Mouse (Mus musculus) neural tube, embryonic 12.5 days (tissue): ENCODE data around the gene Gstp1. TPM values are rescaled to one million over a fixed set of nuclear protein-coding genes. Genes with fewer than 3 reads are reported as not detected.
"Not testable (repeated sequence)": the region's sequence is repeated elsewhere in the genome, so short reads cannot be mapped to it uniquely, and the experiment has no call there.

Experiments
- ATAC-seq: fragments of 200-750 bp; cut with Nextera tagmentation; 2 replicates; pipeline ENCODE4 v1.8.0; 2017; ENCODE audit warnings: low read depth, mild to moderate bottlenecking, moderate TSS enrichment, moderate library complexity; ENCODE audit not compliant: low FRiP score
- H3K27ac ChIP-seq: fragments of 300-500 bp; sonication (generic); 2 replicates; pipeline ENCODE4 v1.5.1; 2016
- H3K27me3 ChIP-seq: fragments of 300-500 bp; sonication (generic); replicated peaks from 2 replicates; pipeline ENCODE4 v1.6.1; 2016; ENCODE audit warnings: mild to moderate bottlenecking
- H3K36me3 ChIP-seq: fragments of 300-500 bp; sonication (generic); 2 replicates; pipeline ENCODE4 v1.6.1; 2016; ENCODE audit warnings: mild to moderate bottlenecking
- H3K4me1 ChIP-seq: fragments of 300-500 bp; sonication (generic); 2 replicates; pipeline ENCODE4 v1.6.1; 2016
- H3K4me2 ChIP-seq: fragments of 300-500 bp; sonication (generic); replicated peaks from 2 replicates; pipeline ENCODE4 v1.6.1; 2016; ENCODE audit warnings: mild to moderate bottlenecking
- H3K4me3 ChIP-seq: fragments of 300-500 bp; sonication (generic); 2 replicates; pipeline ENCODE4 v1.5.1; 2016
- H3K9ac ChIP-seq: fragments of 300-500 bp; sonication (generic); 2 replicates; pipeline ENCODE4 v1.6.1; 2016; ENCODE audit warnings: mild to moderate bottlenecking
- H3K9me3 ChIP-seq: fragments of 300-500 bp; sonication (generic); 2 replicates; pipeline ENCODE4 v1.6.1; 2016; ENCODE audit warnings: mild to moderate bottlenecking
- WGBS: fragments of 180-500 bp; shearing (Covaris S2); methylation state at CpG from one replicate; pipeline ENCODE4 v1.1.7; 2016; 5-methylcytosine and 5-hydroxymethylcytosine counted together
- polyA plus RNA-seq: library from polyadenylated mRNA; unstranded; fragments of >200 nt; fragmentation: Nextera tagmentation; extraction: Ambion mirVana; gene quantifications from 2 replicates; pipeline ENCODE4 v1.2.1, GENCODE M21; 2016

The Gstp1 gene
- polyA plus RNA-seq, 1 experiment from 2014 or later, result 349 TPM

GRCm38 (mm10) chr19:4058581-4058980, 20.8 kb upstream of the Gstp1 start:
- H3K4me1 ChIP-seq, result no peaks in the 10 kb centered on the region

GRCm38 (mm10) chr19:4057962-4058361, 20.2 kb upstream of the Gstp1 start:
- no peak overlapping the region for H3K4me3 ChIP-seq
- H3K27ac ChIP-seq, result no peak overlapping the region
- WGBS, result 91% methylated on average over 7 of the region's 7 CpGs
- no peak for ATAC-seq
- H3K4me2 ChIP-seq, result no peak overlapping the region
- H3K9me3 ChIP-seq, result no peaks in the 10 kb centered on the region
- no peaks in the 10 kb centered on the region for H3K4me1 ChIP-seq
- H3K9ac ChIP-seq, result no peak overlapping the region
- H3K36me3 ChIP-seq, result no peaks in the 10 kb centered on the region
- no peaks in the 10 kb centered on the region for H3K27me3 ChIP-seq

More at GRCm38 (mm10) chr19:4058581-4058980, 20.8 kb upstream of the Gstp1 start:
- Histone ChIP-seq H3K36me3 (no peaks in the 10 kb centered on the region), H3K27ac (no peak overlapping the region), H3K27me3 (no peaks in the 10 kb centered on the region), H3K9ac (no peak overlapping the region), H3K4me3 (no peak overlapping the region), H3K9me3 (no peaks in the 10 kb centered on the region), H3K4me2 (no peak overlapping the region)
- no peak for ATAC-seq
- 95% methylated on average over 5 of the region's 5 CpGs for WGBS

- no peak overlapping the region for H3K4me3 ChIP-seq
- no peak overlapping the region for H3K9ac ChIP-seq
- H3K9me3 ChIP-seq, result no peaks in the 10 kb centered on the region
- 84% methylated on average over 13 of the region's 13 CpGs for WGBS
- H3K4me1 ChIP-seq, result no peaks in the 10 kb centered on the region
- H3K4me2 ChIP-seq, result no peak overlapping the region
- no peaks in the 10 kb centered on the region for H3K36me3 ChIP-seq
- H3K27ac ChIP-seq, result no peak overlapping the region
- ATAC-seq, result no peak
- H3K27me3 ChIP-seq, result no peaks in the 10 kb centered on the region
Measured at GRCm38 (mm10) chr19:4057389-4057788, 19.6 kb upstream of the Gstp1 start.

- no peaks in the 10 kb centered on the region for H3K27me3 ChIP-seq
- no peak overlapping the region for H3K4me2 ChIP-seq
- no peaks in the 10 kb centered on the region for H3K4me1 ChIP-seq
- no peak overlapping the region for H3K9ac ChIP-seq
- H3K27ac ChIP-seq, result no peak overlapping the region
- no peaks in the 10 kb centered on the region for H3K36me3 ChIP-seq
- H3K4me3 ChIP-seq, result no peak overlapping the region
- ATAC-seq, result no peak
- 36% methylated on average over 4 of the region's 4 CpGs for WGBS
- H3K9me3 ChIP-seq, result no peaks in the 10 kb centered on the region
Measured at GRCm38 (mm10) chr19:4056727-4057126, 18.9 kb upstream of the Gstp1 start.

DNA sequence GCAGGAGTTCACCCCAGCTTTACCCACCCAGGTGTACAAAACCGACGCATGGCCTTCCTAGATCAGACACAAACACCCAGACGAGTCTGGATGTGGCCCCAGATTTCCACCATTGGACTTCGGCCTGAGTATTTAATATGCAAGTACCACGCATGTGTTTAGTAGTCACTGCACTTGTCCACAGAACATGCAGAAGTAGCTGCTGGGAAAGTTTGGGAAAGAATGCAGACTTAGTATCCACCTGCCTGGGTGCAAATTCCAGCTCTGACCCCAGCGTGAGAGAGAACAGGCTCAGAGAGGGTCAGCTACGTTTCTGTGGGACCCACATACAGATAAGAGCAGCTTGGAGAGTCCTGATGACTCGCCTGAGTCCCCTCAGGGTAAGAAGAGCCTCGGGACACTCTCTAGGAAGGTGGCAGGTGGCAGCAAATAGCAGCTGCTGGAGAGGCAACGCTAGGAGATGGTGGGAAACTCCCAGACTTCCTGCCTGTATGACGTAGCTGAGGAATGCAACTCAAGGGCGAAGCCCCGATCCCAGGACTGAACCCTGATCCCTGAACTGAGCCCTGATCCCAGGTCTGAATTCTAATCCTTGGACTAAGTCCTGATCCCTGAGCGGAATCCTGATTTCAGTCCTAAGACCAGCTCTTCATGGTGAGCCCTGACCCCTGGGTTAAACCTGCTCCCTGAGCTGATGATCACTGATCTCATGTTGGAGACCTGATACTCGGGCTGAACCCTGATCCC, 18.3 kb upstream of the Gstp1 start:
- Histone ChIP-seq H3K36me3 (no peaks in the 10 kb centered on the region), H3K4me2 (no peak overlapping the region), H3K27ac (no peak overlapping the region), H3K9ac (no peak overlapping the region), H3K4me3 (no peak overlapping the region), H3K9me3 (no peaks in the 10 kb centered on the region), H3K27me3 (no peaks in the 10 kb centered on the region), H3K4me1 (no peaks in the 10 kb centered on the region)
- 69% methylated on average over 15 of the region's 15 CpGs for WGBS
- ATAC-seq, result no peak

GRCm38 (mm10) chr19:4055216-4055946, 17.6 kb upstream of the Gstp1 start:
- WGBS, result 73% methylated on average over 8 of the region's 8 CpGs
- Histone ChIP-seq H3K36me3 (no peaks in the 10 kb centered on the region), H3K27ac (no peak overlapping the region), H3K4me2 (no peak overlapping the region), H3K9me3 (no peaks in the 10 kb centered on the region), H3K27me3 (no peaks in the 10 kb centered on the region), H3K9ac (no peak overlapping the region), H3K4me3 (no peak overlapping the region), H3K4me1 (no peaks in the 10 kb centered on the region)
- no peak for ATAC-seq

GRCm38 (mm10) chr19:4054613-4055012, 16.8 kb upstream of the Gstp1 start:
- no peaks in the 10 kb centered on the region for H3K4me1 ChIP-seq
- no peak overlapping the region for H3K4me3 ChIP-seq
- H3K9me3 ChIP-seq, result no peaks in the 10 kb centered on the region
- H3K9ac ChIP-seq, result no peak overlapping the region
- ATAC-seq, result no peak
- H3K36me3 ChIP-seq, result no peaks in the 10 kb centered on the region
- H3K27ac ChIP-seq, result no peak overlapping the region
- no peak overlapping the region for H3K4me2 ChIP-seq
- no peaks in the 10 kb centered on the region for H3K27me3 ChIP-seq
- WGBS, result 86% methylated on average over 5 of the region's 5 CpGs

GRCm38 (mm10) chr19:4052516-4053030, 14.8 kb upstream of the Gstp1 start:
- WGBS, result 83% methylated on average over 5 of the region's 5 CpGs
- no peaks in the 10 kb centered on the region for H3K27me3 ChIP-seq
- no peaks in the 10 kb centered on the region for H3K9me3 ChIP-seq
- no peaks in the 10 kb centered on the region for H3K36me3 ChIP-seq
- H3K4me3 ChIP-seq, result no peak overlapping the region
- no peak for ATAC-seq
- H3K9ac ChIP-seq, result no peak overlapping the region
- H3K4me2 ChIP-seq, result no peak overlapping the region
- H3K4me1 ChIP-seq, result no peaks in the 10 kb centered on the region
- no peak overlapping the region for H3K27ac ChIP-seq

DNA sequence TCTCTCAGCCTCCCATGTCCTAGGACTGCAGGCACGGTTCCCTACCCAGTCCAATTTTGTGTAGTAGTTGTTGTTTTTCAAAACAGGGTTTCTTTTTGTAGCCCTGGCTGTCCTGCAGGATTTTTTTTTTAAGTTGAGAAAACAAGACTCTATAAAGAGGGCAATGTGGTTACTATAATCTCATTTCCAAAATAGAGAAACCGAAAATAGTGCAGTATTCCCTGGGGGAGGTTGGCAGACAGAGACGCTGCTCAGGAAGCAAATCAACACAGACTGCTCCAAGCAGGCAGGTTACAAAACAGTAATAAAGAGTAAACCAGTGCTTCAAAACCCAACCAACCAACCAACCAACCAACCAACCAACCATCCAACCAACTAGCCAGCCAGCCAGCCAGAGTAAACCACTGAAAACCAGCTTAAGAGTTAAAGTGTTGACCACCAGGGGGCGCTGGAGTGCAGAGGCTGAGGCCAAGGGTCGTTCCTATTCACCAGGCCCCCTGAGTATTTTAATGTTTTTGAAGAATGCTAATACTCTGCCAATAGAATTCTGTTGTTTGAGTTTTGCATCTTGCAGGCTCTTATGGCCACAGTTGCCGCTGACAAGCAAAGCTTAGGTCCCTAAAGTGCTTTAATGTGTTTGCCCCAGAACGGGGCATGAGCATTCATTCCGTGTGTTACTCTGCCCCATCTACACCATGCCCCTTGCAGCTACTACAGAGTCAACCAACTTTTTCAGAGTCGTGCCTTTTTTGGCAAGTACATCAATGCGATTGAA, 14.1 kb upstream of the Gstp1 start:
- ATAC-seq, result no peak
- no peaks in the 10 kb centered on the region for H3K4me1 ChIP-seq
- no peak overlapping the region for H3K27ac ChIP-seq
- no peak overlapping the region for H3K9ac ChIP-seq
- no peaks in the 10 kb centered on the region for H3K36me3 ChIP-seq
- no peaks in the 10 kb centered on the region for H3K9me3 ChIP-seq
- no peak overlapping the region for H3K4me3 ChIP-seq
- no peaks in the 10 kb centered on the region for H3K27me3 ChIP-seq
- no peak overlapping the region for H3K4me2 ChIP-seq
- 56% methylated on average over 10 of the region's 10 CpGs for WGBS

DNA sequence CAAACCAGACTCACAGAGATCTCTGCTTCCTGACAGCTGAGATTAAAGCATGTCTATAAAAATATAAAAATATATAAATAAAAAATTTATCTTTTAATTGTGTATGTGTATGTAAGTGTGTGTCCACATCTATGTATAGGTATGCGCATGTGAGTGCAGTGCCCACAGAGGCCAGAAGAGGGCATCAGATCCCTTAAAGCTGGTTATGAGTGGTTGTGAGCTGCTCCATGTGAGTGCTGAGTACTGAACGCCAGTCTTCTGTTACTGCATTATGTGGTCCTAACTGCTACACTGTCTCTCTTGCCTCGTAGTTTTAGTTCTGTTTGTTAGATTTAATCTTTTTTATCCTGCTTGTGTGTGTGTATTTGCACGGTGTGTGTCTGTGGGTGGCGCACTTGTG, 13.2 kb upstream of the Gstp1 start:
- 94% methylated on average over 5 of the region's 5 CpGs for WGBS
- no peaks in the 10 kb centered on the region for H3K9me3 ChIP-seq
- no peak for ATAC-seq

DNA sequence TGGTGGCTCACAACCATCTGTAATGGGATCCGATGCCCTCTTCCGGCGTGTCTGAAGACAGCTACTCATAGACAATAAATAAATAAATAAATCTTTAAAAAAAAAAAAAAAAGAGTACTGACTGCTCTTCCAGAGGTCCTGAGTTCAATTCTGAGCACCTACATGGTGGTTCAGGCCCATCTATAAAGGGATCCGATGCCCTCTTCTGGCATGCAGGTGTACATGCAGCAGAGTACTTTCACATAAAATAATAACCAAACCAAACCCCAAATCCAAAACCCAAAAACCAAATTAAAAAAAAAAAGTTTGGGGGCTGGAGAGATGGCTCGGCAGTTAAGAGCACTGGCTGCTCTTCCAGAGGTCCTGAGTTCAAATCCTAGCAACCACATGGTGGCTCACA, 11.3 kb upstream of the Gstp1 start:
- not testable (repeated sequence) for H3K27ac ChIP-seq, H3K4me1 ChIP-seq, H3K36me3 ChIP-seq, H3K9ac ChIP-seq, H3K9me3 ChIP-seq, ATAC-seq, H3K4me3 ChIP-seq, H3K4me2 ChIP-seq, H3K27me3 ChIP-seq
- WGBS, result 80% methylated on average over 5 of the region's 5 CpGs

More for the DNA sequence above, 13.2 kb upstream of the Gstp1 start:
- Histone ChIP-seq H3K9ac (no peak overlapping the region), H3K4me3 (no peak overlapping the region), H3K27ac (no peak overlapping the region), H3K4me1 (no peaks in the 10 kb centered on the region), H3K27me3 (no peaks in the 10 kb centered on the region), H3K36me3 (no peaks in the 10 kb centered on the region), H3K4me2 (no peak overlapping the region)

- Histone ChIP-seq H3K4me1 (no peaks in the 10 kb centered on the region), H3K9ac (no peak overlapping the region), H3K4me3 (no peak overlapping the region), H3K9me3 (no peaks in the 10 kb centered on the region), H3K27me3 (no peaks in the 10 kb centered on the region), H3K4me2 (no peak overlapping the region), H3K27ac (no peak overlapping the region), H3K36me3 (no peaks in the 10 kb centered on the region)
- 18% methylated on average over 4 of the region's 4 CpGs for WGBS
- ATAC-seq, result no peak
Measured at GRCm38 (mm10) chr19:4047859-4048258, 10.1 kb upstream of the Gstp1 start.
